Mouse (Mus musculus): ENCODE results near the gene Junb. TPM values are rescaled to one million over a fixed set of nuclear protein-coding genes. Genes with fewer than 3 reads are reported as not detected.

The Junb gene
- polyA plus RNA-seq, 1 experiment from 2014 or later = 6.2 TPM

DNA sequence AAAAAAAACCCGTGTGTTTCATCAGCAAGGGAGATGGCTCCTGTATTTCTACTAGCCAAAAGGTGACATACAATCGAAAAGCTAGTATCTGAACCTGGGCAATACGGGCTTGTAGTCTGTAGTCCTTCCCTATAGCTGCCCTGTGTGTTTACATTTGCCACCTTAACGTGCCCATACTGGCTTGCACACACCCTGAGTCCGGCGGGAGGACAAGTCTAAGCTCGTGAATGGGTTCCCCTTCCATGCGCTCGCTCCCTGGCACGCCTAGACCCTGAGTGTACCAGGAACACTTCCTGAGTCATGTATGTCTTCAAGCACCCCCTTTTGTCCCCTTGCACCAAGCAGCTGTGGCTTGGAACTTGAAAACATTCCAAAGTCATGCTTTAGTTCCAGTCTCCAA lies 38.2 kb upstream of the Junb start:
- H3K9me3 ChIP-seq (ENCODE audit: control insufficient read depth, low read length) = no peaks in the 10 kb centered on the region
- H3K4me3 ChIP-seq (ENCODE audit: low read depth, low read length) = no peak overlapping the region
- no peak overlapping the region for H3K27ac ChIP-seq (ENCODE audit: low read depth, low read length)
- no peak for DNase-seq (ENCODE audit: low spot score)
- 73% methylated on average over 10 of the region's 10 CpGs for WGBS
- ATAC-seq (ENCODE audit: insufficient read depth, low FRiP score, low TSS enrichment) = no peak
- H3K36me3 ChIP-seq (ENCODE audit: control insufficient read depth, insufficient read depth, low read length) = peaks cover 13% of the 10 kb centered on the region
- no peak overlapping the region for H3K9ac ChIP-seq (ENCODE audit: low read length)
- H3K4me2 ChIP-seq (ENCODE audit: low read depth) = no peak overlapping the region
- peaks cover 10% of the 10 kb centered on the region for H3K27me3 ChIP-seq (ENCODE audit: control insufficient read depth, insufficient read depth, low read length)
- H3K4me1 ChIP-seq (ENCODE audit: control insufficient read depth, insufficient read depth, low read length) = no peaks in the 10 kb centered on the region

DNA sequence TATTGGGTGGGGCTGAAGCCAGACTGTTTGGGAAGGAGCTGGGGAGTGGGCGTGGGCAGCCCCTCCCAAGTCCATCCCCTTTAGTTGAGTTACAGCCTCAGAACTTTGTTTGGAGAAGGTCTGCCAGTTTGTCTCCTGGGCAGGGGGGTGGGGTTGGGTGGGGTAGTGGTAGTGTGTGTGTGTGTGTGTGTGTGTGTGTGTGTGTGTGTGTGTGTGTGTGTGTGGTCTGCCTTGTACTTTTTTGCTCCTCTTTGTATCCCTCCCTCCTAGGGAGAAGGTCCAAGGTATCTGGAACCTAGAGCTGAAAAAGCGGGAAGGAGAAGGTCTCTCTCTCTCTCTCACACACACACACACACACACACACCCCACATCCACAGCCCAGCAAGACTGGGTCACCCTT lies 35.9 kb upstream of the Junb start, which contains the start of gene Best2:
Gene Best2, minus strand, starts transcription at position 101 of the 400 bp plus-strand sequence.
- Histone ChIP-seq H3K4me2 (ENCODE audit: low read depth) (peak within 1 kb of the TSS; percentile 55), H3K36me3 (ENCODE audit: control insufficient read depth, insufficient read depth, low read length) (peaks cover 10% of the 10 kb centered on the region), H3K9ac (ENCODE audit: low read length) (peak within 1 kb of the TSS; percentile 44), H3K27ac (ENCODE audit: low read depth, low read length) (no peak within 1 kb of the TSS), H3K4me1 (ENCODE audit: control insufficient read depth, insufficient read depth, low read length) (no peaks in the 10 kb centered on the region), H3K27me3 (ENCODE audit: control insufficient read depth, insufficient read depth, low read length) (peaks cover 23% of the 10 kb centered on the region), H3K4me3 (ENCODE audit: low read depth, low read length) (peak within 1 kb of the TSS; percentile 21), H3K9me3 (ENCODE audit: control insufficient read depth, low read length) (no peaks in the 10 kb centered on the region)
- WGBS = 56% methylated on average over 2 of the region's 2 CpGs
- ATAC-seq (ENCODE audit: insufficient read depth, low FRiP score, low TSS enrichment) (no peak), DNase-seq (ENCODE audit: low spot score) (no peak)

DNA sequence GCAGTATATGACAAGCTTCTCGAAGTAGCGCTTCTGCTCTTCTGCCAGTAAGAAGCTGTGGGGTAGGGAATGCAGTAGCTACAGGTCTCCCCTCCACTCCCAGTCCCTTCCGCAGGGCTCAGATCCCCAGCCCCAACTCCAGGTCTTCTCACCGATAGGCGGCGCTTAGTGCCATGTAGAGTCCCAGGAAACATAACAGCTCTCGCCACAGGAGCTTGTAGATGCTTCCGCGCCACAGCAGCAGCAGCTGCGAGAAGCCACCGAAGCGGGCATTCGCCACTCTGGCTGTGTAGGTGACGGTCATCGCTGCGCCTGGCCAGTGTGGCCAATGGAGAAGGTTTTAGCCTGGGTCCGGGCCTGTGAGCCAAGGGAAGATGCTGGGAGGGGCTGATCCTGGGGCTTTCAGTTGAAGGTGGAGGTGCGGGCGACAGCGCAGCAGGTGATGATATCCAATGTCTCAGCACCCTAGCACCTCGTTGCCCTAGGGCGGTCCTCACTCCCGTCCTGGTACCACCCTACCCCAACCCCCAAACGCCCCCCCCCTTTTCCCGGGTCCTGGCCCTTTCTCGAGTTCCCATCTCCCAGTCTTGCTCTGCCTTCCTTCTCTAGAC lies 34.8 kb upstream of the Junb start:
- 7% methylated on average over 25 of the region's 26 CpGs for WGBS
- Histone ChIP-seq H3K27ac (ENCODE audit: low read depth, low read length) (no peak overlapping the region), H3K36me3 (ENCODE audit: control insufficient read depth, insufficient read depth, low read length) (peaks cover 1% of the 10 kb centered on the region), H3K9me3 (ENCODE audit: control insufficient read depth, low read length) (no peaks in the 10 kb centered on the region), H3K9ac (ENCODE audit: low read length) (peak overlapping the region; percentile 44), H3K4me2 (ENCODE audit: low read depth) (peak overlapping the region; percentile 55), H3K27me3 (ENCODE audit: control insufficient read depth, insufficient read depth, low read length) (peaks cover 25% of the 10 kb centered on the region), H3K4me3 (ENCODE audit: low read depth, low read length) (peak overlapping the region; percentile 21), H3K4me1 (ENCODE audit: control insufficient read depth, insufficient read depth, low read length) (no peaks in the 10 kb centered on the region)
- DNase-seq (ENCODE audit: low spot score) (peak; percentile 82), ATAC-seq (ENCODE audit: insufficient read depth, low FRiP score, low TSS enrichment) (peak; percentile 50; the same call in 1 of the 2 replicates)

DNA sequence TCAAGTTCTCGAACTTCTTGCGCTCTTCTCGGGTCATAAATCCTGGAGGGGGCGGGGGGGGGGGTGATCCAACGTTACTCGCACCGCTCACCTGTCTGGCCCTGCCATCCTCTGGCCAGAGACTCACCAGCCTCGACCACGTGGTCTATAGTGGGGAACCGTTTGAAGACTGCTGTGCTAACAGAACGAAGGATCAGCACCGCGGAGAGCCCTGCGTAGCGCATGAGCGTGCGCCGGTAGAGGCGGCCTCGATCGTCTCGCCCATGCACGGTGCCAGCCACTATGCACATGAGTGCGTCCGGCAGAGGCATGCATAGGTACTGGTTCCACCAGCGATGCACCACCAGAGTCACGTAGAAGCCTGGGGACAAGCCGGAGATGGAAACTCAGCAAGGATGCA lies 32.7 kb upstream of the Junb start:
- Histone ChIP-seq H3K27ac (ENCODE audit: low read depth, low read length) (no peak overlapping the region), H3K4me1 (ENCODE audit: control insufficient read depth, insufficient read depth, low read length) (no peaks in the 10 kb centered on the region), H3K9me3 (ENCODE audit: control insufficient read depth, low read length) (no peaks in the 10 kb centered on the region), H3K4me3 (ENCODE audit: low read depth, low read length) (no peak overlapping the region), H3K27me3 (ENCODE audit: control insufficient read depth, insufficient read depth, low read length) (peaks cover 31% of the 10 kb centered on the region), H3K4me2 (ENCODE audit: low read depth) (no peak overlapping the region), H3K9ac (ENCODE audit: low read length) (no peak overlapping the region), H3K36me3 (ENCODE audit: control insufficient read depth, insufficient read depth, low read length) (no peaks in the 10 kb centered on the region)
- no peak for ATAC-seq (ENCODE audit: insufficient read depth, low FRiP score, low TSS enrichment)
- 20% methylated on average over 28 of the region's 28 CpGs for WGBS
- no peak for DNase-seq (ENCODE audit: low spot score)

DNA sequence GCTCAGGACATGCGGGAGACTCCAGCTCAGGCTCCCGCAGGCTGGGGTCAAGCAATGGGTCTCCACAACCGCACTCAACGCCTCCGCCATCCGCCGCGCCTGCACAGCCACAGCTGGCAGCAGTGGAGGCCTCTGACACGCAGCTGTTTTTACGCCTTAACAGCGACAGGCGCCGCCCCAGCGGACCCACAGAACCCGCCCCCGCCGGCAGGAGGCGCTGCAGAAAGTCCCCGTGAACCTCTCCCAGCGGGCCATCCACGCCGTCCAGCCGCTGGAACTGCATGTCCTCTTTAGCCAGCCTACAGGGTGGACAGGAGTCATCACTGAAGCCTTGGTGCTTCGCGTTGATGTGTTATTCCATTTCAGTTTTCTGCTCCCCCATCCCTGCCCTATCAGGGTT lies 29.2 kb upstream of the Junb start:
- Histone ChIP-seq H3K27me3 (ENCODE audit: control insufficient read depth, insufficient read depth, low read length) (peaks cover 22% of the 10 kb centered on the region), H3K9me3 (ENCODE audit: control insufficient read depth, low read length) (no peaks in the 10 kb centered on the region), H3K4me2 (ENCODE audit: low read depth) (no peak overlapping the region), H3K36me3 (ENCODE audit: control insufficient read depth, insufficient read depth, low read length) (no peaks in the 10 kb centered on the region), H3K27ac (ENCODE audit: low read depth, low read length) (no peak overlapping the region), H3K4me3 (ENCODE audit: low read depth, low read length) (no peak overlapping the region), H3K9ac (ENCODE audit: low read length) (no peak overlapping the region), H3K4me1 (ENCODE audit: control insufficient read depth, insufficient read depth, low read length) (no peaks in the 10 kb centered on the region)
- ATAC-seq (ENCODE audit: insufficient read depth, low FRiP score, low TSS enrichment) = no peak
- WGBS = 17% methylated on average over 25 of the region's 25 CpGs
- peak; percentile 41 for DNase-seq (ENCODE audit: low spot score)

DNA sequence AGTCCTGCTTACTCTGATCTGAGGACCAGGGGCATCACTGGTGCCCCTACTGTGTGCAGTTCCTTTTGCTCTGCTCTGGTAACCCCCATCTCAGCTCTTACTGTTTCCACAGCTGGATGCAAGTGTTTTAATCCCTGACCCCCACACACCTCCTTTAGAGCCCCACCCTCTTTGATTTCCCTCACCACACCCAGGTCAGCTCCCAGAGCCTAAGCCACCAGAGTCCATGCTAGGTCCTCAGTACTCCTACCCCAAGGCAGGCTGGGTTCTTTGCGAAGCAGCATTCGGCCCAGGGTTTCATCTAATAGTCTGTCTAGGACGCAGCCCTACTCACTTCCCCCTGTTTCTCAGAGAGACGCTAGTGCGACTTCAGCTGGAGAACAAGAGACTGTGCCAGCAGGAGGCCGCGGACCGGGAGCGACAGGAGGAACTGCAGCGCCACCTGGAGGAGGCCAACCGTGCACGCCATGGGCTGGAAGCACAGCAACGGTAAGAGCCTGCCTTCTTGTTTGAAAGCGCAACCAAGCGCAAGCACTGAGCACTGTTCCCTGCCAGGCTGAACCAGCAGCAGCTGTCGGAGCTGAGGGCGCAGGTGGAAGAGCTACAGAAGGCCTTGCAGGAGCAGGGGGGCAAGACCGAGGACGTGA lies 19.3 kb upstream of the Junb start:
- Histone ChIP-seq H3K9ac (ENCODE audit: low read length) (peak overlapping the region; percentile 47), H3K4me1 (ENCODE audit: control insufficient read depth, insufficient read depth, low read length) (peaks cover 2% of the 10 kb centered on the region; the same call in 1 of the 2 replicates), H3K4me2 (ENCODE audit: low read depth) (peak overlapping the region; percentile 25), H3K36me3 (ENCODE audit: control insufficient read depth, insufficient read depth, low read length) (no peaks in the 10 kb centered on the region), H3K4me3 (ENCODE audit: low read depth, low read length) (no peak overlapping the region; the same call in 1 of the 2 replicates), H3K9me3 (ENCODE audit: control insufficient read depth, low read length) (no peaks in the 10 kb centered on the region), H3K27ac (ENCODE audit: low read depth, low read length) (no peak overlapping the region), H3K27me3 (ENCODE audit: control insufficient read depth, insufficient read depth, low read length) (peaks cover 7% of the 10 kb centered on the region; the same call in 1 of the 2 replicates)
- WGBS = 8% methylated on average over 19 of the region's 19 CpGs
- ATAC-seq (ENCODE audit: insufficient read depth, low FRiP score, low TSS enrichment) (peak; percentile 87), DNase-seq (ENCODE audit: low spot score) (peak; percentile 91)

DNA sequence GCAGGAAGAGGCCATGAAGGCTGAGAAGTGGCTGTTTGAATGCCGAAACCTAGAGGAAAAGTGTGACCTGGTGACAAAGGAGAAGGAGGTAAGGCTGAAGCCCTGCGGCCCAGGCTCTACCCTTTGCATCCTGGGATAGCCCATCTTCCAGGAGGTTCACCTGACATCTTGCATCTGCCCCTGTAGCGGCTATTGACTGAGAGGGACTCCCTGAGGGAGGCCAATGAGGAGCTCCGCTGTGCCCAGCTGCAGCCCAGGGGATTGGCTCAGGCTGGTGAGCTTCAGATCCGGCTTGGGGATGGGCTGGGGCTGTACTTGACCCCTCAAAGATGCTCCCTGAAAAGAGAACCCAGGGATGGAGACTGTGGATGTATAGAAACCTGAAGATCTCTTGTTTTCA lies 18.5 kb upstream of the Junb start:
- 83% methylated on average over 5 of the region's 5 CpGs for WGBS
- Histone ChIP-seq H3K4me3 (ENCODE audit: low read depth, low read length) (no peak overlapping the region), H3K9me3 (ENCODE audit: control insufficient read depth, low read length) (no peaks in the 10 kb centered on the region), H3K27ac (ENCODE audit: low read depth, low read length) (no peak overlapping the region), H3K36me3 (ENCODE audit: control insufficient read depth, insufficient read depth, low read length) (no peaks in the 10 kb centered on the region), H3K9ac (ENCODE audit: low read length) (no peak overlapping the region; the same call in 1 of the 2 replicates), H3K4me2 (ENCODE audit: low read depth) (no peak overlapping the region), H3K27me3 (ENCODE audit: control insufficient read depth, insufficient read depth, low read length) (peaks cover 7% of the 10 kb centered on the region; the same call in 1 of the 2 replicates), H3K4me1 (ENCODE audit: control insufficient read depth, insufficient read depth, low read length) (peaks cover 2% of the 10 kb centered on the region; the same call in 1 of the 2 replicates)
- DNase-seq (ENCODE audit: low spot score) (no peak), ATAC-seq (ENCODE audit: insufficient read depth, low FRiP score, low TSS enrichment) (no peak)

DNA sequence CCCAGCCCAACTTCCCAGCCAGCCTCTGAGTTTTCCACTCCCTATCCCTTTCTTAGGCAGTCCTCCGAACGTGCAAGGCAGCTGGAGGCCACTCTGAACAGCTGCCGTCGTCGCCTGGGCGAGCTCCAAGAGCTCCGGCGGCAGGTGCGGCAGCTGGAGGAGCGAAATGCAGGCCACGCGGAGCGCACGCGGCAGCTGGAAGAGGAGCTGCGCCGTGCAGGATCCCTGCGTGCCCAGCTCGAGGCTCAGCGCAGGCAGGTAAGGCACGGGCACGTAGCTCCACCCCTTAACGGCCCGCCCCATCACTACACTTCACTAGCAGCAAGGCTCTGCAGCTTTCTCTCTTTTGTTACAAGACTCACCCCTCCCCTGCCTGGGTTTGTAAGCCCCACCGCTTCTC lies 17.2 kb upstream of the Junb start:
- no peak overlapping the region for H3K4me3 ChIP-seq (ENCODE audit: low read depth, low read length)
- no peak overlapping the region for H3K9ac ChIP-seq (ENCODE audit: low read length)
- no peaks in the 10 kb centered on the region for H3K36me3 ChIP-seq (ENCODE audit: control insufficient read depth, insufficient read depth, low read length)
- WGBS = 26% methylated on average over 25 of the region's 25 CpGs
- peak; percentile 29 for DNase-seq (ENCODE audit: low spot score)
- H3K27me3 ChIP-seq (ENCODE audit: control insufficient read depth, insufficient read depth, low read length) = peaks cover 7% of the 10 kb centered on the region; the same call in 1 of the 2 replicates
- no peak for ATAC-seq (ENCODE audit: insufficient read depth, low FRiP score, low TSS enrichment)
- H3K4me2 ChIP-seq (ENCODE audit: low read depth) = no peak overlapping the region
- no peak overlapping the region for H3K27ac ChIP-seq (ENCODE audit: low read depth, low read length)
- peaks cover 4% of the 10 kb centered on the region; the same call in 1 of the 2 replicates for H3K4me1 ChIP-seq (ENCODE audit: control insufficient read depth, insufficient read depth, low read length)
- H3K9me3 ChIP-seq (ENCODE audit: control insufficient read depth, low read length) = no peaks in the 10 kb centered on the region

DNA sequence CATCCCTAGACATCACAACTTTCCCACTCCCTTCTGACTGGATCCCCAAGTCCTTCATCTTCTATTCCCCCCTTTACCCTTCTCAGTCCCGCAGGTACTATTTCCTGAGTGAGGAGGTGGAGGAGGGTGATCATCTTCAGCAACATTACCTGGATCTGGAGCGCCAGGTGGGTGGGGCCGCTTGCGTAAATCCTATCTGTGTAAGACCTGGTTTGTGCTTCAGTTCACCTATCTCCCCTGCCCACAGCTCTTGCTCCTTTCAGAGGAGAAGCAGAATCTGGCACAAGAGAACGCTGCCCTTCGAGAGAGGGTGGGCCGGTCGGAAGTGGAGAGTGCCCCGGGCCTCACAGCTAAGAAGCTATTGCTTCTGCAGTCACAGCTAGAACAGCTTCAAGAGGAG lies 15.9 kb upstream of the Junb start:
- Histone ChIP-seq H3K27ac (ENCODE audit: low read depth, low read length) (no peak overlapping the region), H3K27me3 (ENCODE audit: control insufficient read depth, insufficient read depth, low read length) (peaks cover 7% of the 10 kb centered on the region; the same call in 1 of the 2 replicates), H3K36me3 (ENCODE audit: control insufficient read depth, insufficient read depth, low read length) (no peaks in the 10 kb centered on the region), H3K9ac (ENCODE audit: low read length) (no peak overlapping the region), H3K4me1 (ENCODE audit: control insufficient read depth, insufficient read depth, low read length) (peaks cover 6% of the 10 kb centered on the region; the same call in 1 of the 2 replicates), H3K4me2 (ENCODE audit: low read depth) (no peak overlapping the region), H3K9me3 (ENCODE audit: control insufficient read depth, low read length) (no peaks in the 10 kb centered on the region), H3K4me3 (ENCODE audit: low read depth, low read length) (no peak overlapping the region)
- DNase-seq (ENCODE audit: low spot score) (no peak), ATAC-seq (ENCODE audit: insufficient read depth, low FRiP score, low TSS enrichment) (no peak)
- 95% methylated on average over 9 of the region's 9 CpGs for WGBS
